Comparison of ENCODE assay signal across 23 mouse cellular contexts in the genomic region with DNA sequence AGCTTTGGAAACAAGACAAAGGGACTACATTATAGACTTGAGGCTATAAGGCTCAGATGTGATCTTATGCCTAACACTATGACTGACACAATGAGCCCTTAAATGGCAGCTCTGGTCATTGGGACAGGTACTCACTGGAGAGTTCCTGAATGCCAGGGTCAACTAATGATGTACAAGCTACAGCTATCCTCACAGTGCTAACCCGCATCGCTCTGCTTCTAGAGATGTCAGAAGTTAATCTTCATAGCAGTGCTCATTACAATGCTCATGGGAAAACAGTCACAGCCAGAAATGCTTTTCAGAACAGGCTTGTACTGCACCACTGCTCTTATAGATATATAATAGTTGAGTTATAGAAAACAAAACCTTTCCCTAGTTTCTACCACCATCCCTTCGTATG.
"Had no signal": no experiment of that assay in that cellular context is flagged by ENCODE, and none has a peak within 500 bp of the region (broad histone marks: within the 10 kb centered on the region; RNA-seq: fewer than 3 reads in every experiment).

No protein-coding gene starts in this region.

- H3K36me3 ChIP-seq: heart, embryonic 10.5 days; heart, embryonic 12.5 days; hindbrain, embryonic 12.5 days; hindbrain, embryonic 15.5 days; kidney, embryonic 15.5 days; limb, embryonic 13.5 days; limb, embryonic 15.5 days; liver, embryonic 12.5 days had no signal

- ATAC-seq: hindbrain, postnatal 0 days; intestine, embryonic 16.5 days; liver, embryonic 12.5 days had no signal

- H3K4me3 ChIP-seq: heart, embryonic 10.5 days; heart, embryonic 12.5 days; hindbrain, embryonic 12.5 days; hindbrain, embryonic 15.5 days; kidney, embryonic 15.5 days; limb, embryonic 13.5 days; limb, embryonic 15.5 days; liver, embryonic 12.5 days had no signal

- H3K9me3 ChIP-seq: heart, embryonic 10.5 days; heart, embryonic 12.5 days; hindbrain, embryonic 12.5 days; hindbrain, embryonic 15.5 days; kidney, embryonic 15.5 days; limb, embryonic 13.5 days; limb, embryonic 15.5 days; liver, embryonic 12.5 days had no signal

- DNase-seq: gastrocnemius, postnatal 14 days; gastrocnemius, postnatal 36 days; heart, adult 18-20 months; heart, postnatal 10 days; kidney, adult 11 months; kidney, adult 2 months; kidney, adult 9 months; kidney, postnatal 14 days; kidney, postnatal 36 days; layer of hippocampus, adult 9-11 months; layer of hippocampus, postnatal 36 days; left cerebral cortex, postnatal 4 days had no signal

- H3K27me3 ChIP-seq: heart, embryonic 12.5 days; hindbrain, embryonic 12.5 days; hindbrain, embryonic 15.5 days; kidney, embryonic 15.5 days; limb, embryonic 13.5 days; limb, embryonic 15.5 days; liver, embryonic 12.5 days had no signal

- H3K4me2 ChIP-seq: heart, embryonic 12.5 days; hindbrain, embryonic 12.5 days; hindbrain, embryonic 15.5 days; kidney, embryonic 15.5 days; limb, embryonic 13.5 days; limb, embryonic 15.5 days; liver, embryonic 12.5 days had no signal

- H3K9ac ChIP-seq: heart, embryonic 12.5 days; hindbrain, embryonic 12.5 days; hindbrain, embryonic 15.5 days; kidney, embryonic 15.5 days; limb, embryonic 13.5 days; limb, embryonic 15.5 days; liver, embryonic 12.5 days had no signal

- H3K4me1 ChIP-seq: heart, embryonic 10.5 days; heart, embryonic 12.5 days; hindbrain, embryonic 15.5 days; kidney, embryonic 15.5 days; limb, embryonic 13.5 days; liver, embryonic 12.5 days had no signal

- H3K27ac ChIP-seq: heart, embryonic 10.5 days; hindbrain, embryonic 12.5 days; hindbrain, embryonic 15.5 days; hindbrain, postnatal 0 days; kidney, embryonic 15.5 days; kidney, postnatal 0 days; limb, embryonic 13.5 days; limb, embryonic 15.5 days; liver, embryonic 12.5 days had no signal
